Mouse (Mus musculus): Measurements from ENCODE around the gene Fam89a. TPM values are rescaled to one million over a fixed set of nuclear protein-coding genes. Genes with fewer than 3 reads are reported as not detected.
A peak's percentile ranks its signal among the peaks of the same experiment; 100 is the strongest.

Fam89a gene
- polyA plus RNA-seq, 1 experiment = 6.9 TPM

GRCm38 (mm10) chr8:124758544-124758943 is 6.9 kb upstream of the Fam89a start:
- TF ChIP-seq POLR2A (IDR thresholded peaks at IDR 0.05; ENCODE audit: insufficient read depth, low read length) (no peak), CTCF (IDR thresholded peaks at IDR 0.05; ENCODE audit: low read depth, low read length) (peak; percentile 96)
- Histone ChIP-seq H3K36me3 (ENCODE audit: control insufficient read depth, insufficient read depth, low read length, poor library complexity, severe bottlenecking) (no peaks in the 10 kb centered on the region), H3K9me3 (replicated peaks; ENCODE audit: control insufficient read depth, insufficient read depth, low read length, poor library complexity, severe bottlenecking) (no peaks in the 10 kb centered on the region), H3K27me3 (ENCODE audit: control insufficient read depth, insufficient read depth, low read length, poor library complexity, severe bottlenecking) (no peaks in the 10 kb centered on the region), H3K27ac (ENCODE audit: insufficient read depth, low read length) (no peak overlapping the region), H3K4me1 (ENCODE audit: control insufficient read depth, insufficient read depth, low read length) (no peaks in the 10 kb centered on the region), H3K4me3 (ENCODE audit: low read depth, low read length) (no peak overlapping the region), H3K9ac (ENCODE audit: low read depth, poor library complexity, severe bottlenecking) (no peak overlapping the region)

- Histone ChIP-seq H3K36me3 (ENCODE audit: control insufficient read depth, insufficient read depth, low read length, poor library complexity, severe bottlenecking) (no peaks in the 10 kb centered on the region), H3K4me3 (ENCODE audit: low read depth, low read length) (no peak overlapping the region), H3K27me3 (ENCODE audit: control insufficient read depth, insufficient read depth, low read length, poor library complexity, severe bottlenecking) (peaks cover 3% of the 10 kb centered on the region; the same call in 1 of the 2 replicates), H3K9me3 (replicated peaks; ENCODE audit: control insufficient read depth, insufficient read depth, low read length, poor library complexity, severe bottlenecking) (no peaks in the 10 kb centered on the region), H3K4me1 (ENCODE audit: control insufficient read depth, insufficient read depth, low read length) (no peaks in the 10 kb centered on the region), H3K9ac (ENCODE audit: low read depth, poor library complexity, severe bottlenecking) (no peak overlapping the region), H3K27ac (ENCODE audit: insufficient read depth, low read length) (no peak overlapping the region)
- TF ChIP-seq EP300 (IDR thresholded peaks at IDR 0.05; ENCODE audit: insufficient read depth, low read depth, low read length) = no peak
- TF ChIP-seq POLR2A (IDR thresholded peaks at IDR 0.05; ENCODE audit: insufficient read depth, low read length) = no peak
- TF ChIP-seq CTCF (IDR thresholded peaks at IDR 0.05; ENCODE audit: low read depth, low read length) = no peak
These were observed 5.0 kb upstream of the Fam89a start for GRCm38 (mm10) chr8:124756601-124757000.

DNA sequence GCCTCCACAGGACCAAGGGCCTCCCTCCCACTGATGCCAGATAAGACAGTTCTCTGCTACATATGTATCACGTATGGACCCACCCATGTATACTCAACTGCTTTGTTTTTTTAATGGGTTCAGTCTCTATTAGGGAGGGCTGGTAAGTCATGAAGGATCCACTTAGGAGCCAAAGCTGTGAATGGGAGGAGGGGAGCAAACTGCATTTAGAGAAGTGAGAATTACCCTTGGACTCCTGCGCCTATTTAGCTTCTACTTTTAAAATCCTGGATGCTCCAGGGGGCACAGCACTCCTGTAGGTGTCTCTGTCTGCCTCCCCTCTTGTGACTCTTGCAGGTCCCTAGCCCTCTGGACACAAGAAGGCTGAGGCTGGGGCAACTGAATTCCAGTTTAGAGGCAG is 4.5 kb upstream of the Fam89a start:
- H3K9me3 ChIP-seq (replicated peaks; ENCODE audit: control insufficient read depth, insufficient read depth, low read length, poor library complexity, severe bottlenecking) = no peaks in the 10 kb centered on the region
- H3K27ac ChIP-seq (ENCODE audit: insufficient read depth, low read length) = no peak overlapping the region
- no peak for TF ChIP-seq CTCF (IDR thresholded peaks at IDR 0.05; ENCODE audit: low read depth, low read length)
- TF ChIP-seq POLR2A (IDR thresholded peaks at IDR 0.05; ENCODE audit: insufficient read depth, low read length) = no peak
- no peak for TF ChIP-seq EP300 (IDR thresholded peaks at IDR 0.05; ENCODE audit: insufficient read depth, low read depth, low read length)
- H3K4me3 ChIP-seq (ENCODE audit: low read depth, low read length) = no peak overlapping the region
- H3K36me3 ChIP-seq (ENCODE audit: control insufficient read depth, insufficient read depth, low read length, poor library complexity, severe bottlenecking) = no peaks in the 10 kb centered on the region
- H3K27me3 ChIP-seq (ENCODE audit: control insufficient read depth, insufficient read depth, low read length, poor library complexity, severe bottlenecking) = peaks cover 3% of the 10 kb centered on the region; the same call in 1 of the 2 replicates
- H3K9ac ChIP-seq (ENCODE audit: low read depth, poor library complexity, severe bottlenecking) = no peak overlapping the region
- no peaks in the 10 kb centered on the region for H3K4me1 ChIP-seq (ENCODE audit: control insufficient read depth, insufficient read depth, low read length)

DNA sequence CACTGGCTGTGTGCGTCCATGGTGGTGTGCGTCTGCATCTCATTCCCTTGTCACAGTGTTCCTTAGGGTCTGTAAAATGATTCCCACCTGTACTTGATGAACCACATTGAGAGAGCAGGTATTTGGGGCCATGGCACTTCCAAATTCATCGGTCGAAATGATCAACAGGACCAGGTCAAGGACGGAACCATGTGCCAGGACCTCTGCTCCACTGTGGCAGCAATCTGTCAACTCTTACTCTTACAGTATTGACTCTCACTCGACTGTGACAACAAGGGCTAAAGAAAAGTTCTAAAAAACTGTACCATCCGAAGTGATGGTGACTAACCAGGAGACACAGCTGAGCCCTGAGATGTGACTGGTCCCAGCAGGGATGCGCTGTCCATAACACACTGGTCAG is 3.8 kb upstream of the Fam89a start:
- H3K4me1 ChIP-seq (ENCODE audit: control insufficient read depth, insufficient read depth, low read length) = no peaks in the 10 kb centered on the region
- no peaks in the 10 kb centered on the region for H3K9me3 ChIP-seq (replicated peaks; ENCODE audit: control insufficient read depth, insufficient read depth, low read length, poor library complexity, severe bottlenecking)
- H3K36me3 ChIP-seq (ENCODE audit: control insufficient read depth, insufficient read depth, low read length, poor library complexity, severe bottlenecking) = no peaks in the 10 kb centered on the region
- TF ChIP-seq EP300 (IDR thresholded peaks at IDR 0.05; ENCODE audit: insufficient read depth, low read depth, low read length) = no peak
- TF ChIP-seq CTCF (IDR thresholded peaks at IDR 0.05; ENCODE audit: low read depth, low read length) = no peak
- no peak for TF ChIP-seq POLR2A (IDR thresholded peaks at IDR 0.05; ENCODE audit: insufficient read depth, low read length)
- no peak overlapping the region for H3K27ac ChIP-seq (ENCODE audit: insufficient read depth, low read length)
- H3K4me3 ChIP-seq (ENCODE audit: low read depth, low read length) = no peak overlapping the region
- H3K9ac ChIP-seq (ENCODE audit: low read depth, poor library complexity, severe bottlenecking) = no peak overlapping the region
- H3K27me3 ChIP-seq (ENCODE audit: control insufficient read depth, insufficient read depth, low read length, poor library complexity, severe bottlenecking) = peaks cover 3% of the 10 kb centered on the region; the same call in 1 of the 2 replicates

DNA sequence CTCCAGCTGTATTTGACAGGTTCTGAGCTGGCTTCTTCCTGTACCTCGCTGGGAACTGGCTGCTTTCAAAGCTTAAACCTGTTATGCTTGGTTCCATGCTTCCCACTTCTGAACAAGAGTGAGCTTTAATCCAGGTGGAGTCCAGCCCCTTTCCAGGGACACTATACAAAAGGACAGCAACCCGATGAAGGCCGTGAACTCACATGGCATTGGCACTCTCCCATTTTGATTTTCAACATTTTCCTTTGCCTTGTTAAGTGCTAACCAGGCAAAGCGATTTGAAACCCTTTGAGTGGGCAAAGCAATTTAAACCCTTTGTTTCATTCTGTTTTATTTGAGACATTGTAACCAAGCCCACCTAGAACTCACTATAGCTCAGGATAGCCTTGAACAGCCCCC is 3.2 kb upstream of the Fam89a start:
- Histone ChIP-seq H3K4me1 (ENCODE audit: control insufficient read depth, insufficient read depth, low read length) (no peaks in the 10 kb centered on the region), H3K36me3 (ENCODE audit: control insufficient read depth, insufficient read depth, low read length, poor library complexity, severe bottlenecking) (no peaks in the 10 kb centered on the region), H3K27ac (ENCODE audit: insufficient read depth, low read length) (no peak overlapping the region), H3K4me3 (ENCODE audit: low read depth, low read length) (no peak overlapping the region), H3K27me3 (ENCODE audit: control insufficient read depth, insufficient read depth, low read length, poor library complexity, severe bottlenecking) (peaks cover 3% of the 10 kb centered on the region; the same call in 1 of the 2 replicates), H3K9ac (ENCODE audit: low read depth, poor library complexity, severe bottlenecking) (no peak overlapping the region), H3K9me3 (replicated peaks; ENCODE audit: control insufficient read depth, insufficient read depth, low read length, poor library complexity, severe bottlenecking) (no peaks in the 10 kb centered on the region)
- TF ChIP-seq CTCF (IDR thresholded peaks at IDR 0.05; ENCODE audit: low read depth, low read length) (no peak), EP300 (IDR thresholded peaks at IDR 0.05; ENCODE audit: insufficient read depth, low read depth, low read length) (no peak), POLR2A (IDR thresholded peaks at IDR 0.05; ENCODE audit: insufficient read depth, low read length) (no peak)

- no peak overlapping the region for H3K4me3 ChIP-seq (ENCODE audit: low read depth, low read length)
- no peaks in the 10 kb centered on the region for H3K4me1 ChIP-seq (ENCODE audit: control insufficient read depth, insufficient read depth, low read length)
- no peaks in the 10 kb centered on the region for H3K36me3 ChIP-seq (ENCODE audit: control insufficient read depth, insufficient read depth, low read length, poor library complexity, severe bottlenecking)
- H3K27me3 ChIP-seq (ENCODE audit: control insufficient read depth, insufficient read depth, low read length, poor library complexity, severe bottlenecking) = peaks cover 6% of the 10 kb centered on the region
- no peak overlapping the region for H3K27ac ChIP-seq (ENCODE audit: insufficient read depth, low read length)
- H3K9ac ChIP-seq (ENCODE audit: low read depth, poor library complexity, severe bottlenecking) = no peak overlapping the region
- H3K9me3 ChIP-seq (replicated peaks; ENCODE audit: control insufficient read depth, insufficient read depth, low read length, poor library complexity, severe bottlenecking) = no peaks in the 10 kb centered on the region
- no peak for TF ChIP-seq CTCF (IDR thresholded peaks at IDR 0.05; ENCODE audit: low read depth, low read length)
- no peak for TF ChIP-seq POLR2A (IDR thresholded peaks at IDR 0.05; ENCODE audit: insufficient read depth, low read length)
- TF ChIP-seq EP300 (IDR thresholded peaks at IDR 0.05; ENCODE audit: insufficient read depth, low read depth, low read length) = no peak
These were observed 2.6 kb upstream of the Fam89a start for GRCm38 (mm10) chr8:124754101-124754791.

Measured in ES-Bruce4 (cell line).